Mouse (Mus musculus) lung, embryonic 14.5 days (tissue): ENCODE measurements around the gene Fem1a. TPM values are rescaled to one million over a fixed set of nuclear protein-coding genes. Genes with fewer than 3 reads are reported as not detected.

Experiments
- ATAC-seq: fragments of 200-750 bp; cut with Nextera tagmentation; 2 replicates; pipeline ENCODE4 v1.8.0; 2017; ENCODE audit warnings: mild to moderate bottlenecking, moderate TSS enrichment, moderate library complexity; ENCODE audit not compliant: insufficient read depth
- DNase-seq: peaks from one replicate; pipeline ENCODE4 v3.0.0-alpha.2; 2015
- H3K27ac ChIP-seq: fragments of 300-500 bp; sonication (generic); 2 replicates; pipeline ENCODE4 v1.5.1; 2014; ENCODE audit warnings: low read depth, mild to moderate bottlenecking, moderate library complexity
- H3K27me3 ChIP-seq: fragments of 300-500 bp; sonication (generic); 2 replicates; pipeline ENCODE4 v1.6.1; 2014; ENCODE audit warnings: low read length, control low read depth; ENCODE audit not compliant: insufficient read depth
- H3K36me3 ChIP-seq: fragments of 300-500 bp; sonication (generic); 2 replicates; pipeline ENCODE4 v1.6.1; 2014; ENCODE audit warnings: control low read depth; ENCODE audit not compliant: insufficient read depth
- H3K4me1 ChIP-seq: fragments of 300-500 bp; sonication (generic); 2 replicates; pipeline ENCODE4 v1.6.1; 2014; ENCODE audit warnings: antibody characterized with exemption, control low read depth; ENCODE audit not compliant: insufficient read depth
- H3K4me2 ChIP-seq: fragments of 300-500 bp; sonication (generic); 2 replicates; pipeline ENCODE4 v1.6.1; 2014; ENCODE audit warnings: mild to moderate bottlenecking
- H3K4me3 ChIP-seq: fragments of 300-500 bp; sonication (generic); 2 replicates; pipeline ENCODE4 v1.5.1; 2014; ENCODE audit warnings: low read depth, low read length
- H3K9ac ChIP-seq: fragments of 300-500 bp; sonication (generic); 2 replicates; pipeline ENCODE4 v1.6.1; 2014
- H3K9me3 ChIP-seq: fragments of 300-500 bp; sonication (generic); 2 replicates; pipeline ENCODE4 v1.6.1; 2016; ENCODE audit warnings: low read depth, low read length, control low read depth
- CTCF ChIP-seq: IDR thresholded peaks from 2 replicates; pipeline ENCODE4 v1.5.1; 2016; ENCODE audit warnings: antibody characterized with exemption, low read depth
- WGBS: fragments of 180-500 bp; shearing (Covaris S2); extraction: QIAGEN DNeasy Blood & Tissue Kit; methylation state at CpG from one replicate; pipeline ENCODE4 v1.1.7; 2014; 5-methylcytosine and 5-hydroxymethylcytosine counted together
- polyA plus RNA-seq: library from polyadenylated mRNA; unstranded; fragments of >200 nt; fragmentation: Nextera tagmentation; extraction: Ambion mirVana; gene quantifications from 2 replicates; pipeline ENCODE4 v1.2.1, GENCODE M21; 2014

Fem1a gene
- polyA plus RNA-seq, 1 experiment from 2014 or later, result 15.4 TPM

GRCm38 (mm10) chr17:56217670-56218069 lies 38.9 kb upstream of the Fem1a start:
- Histone ChIP-seq H3K36me3 (0 out of 2 replicates have a peak, but pooled peaks cover 7% of the 10 kb centered on the region), H3K9me3 (no peaks in the 10 kb centered on the region), H3K4me1 (peaks cover 11% of the 10 kb centered on the region; the same call in 1 of the 2 replicates), H3K27me3 (no peaks in the 10 kb centered on the region), H3K4me2 (peak overlapping the region; percentile 88), H3K9ac (peak overlapping the region; percentile 81), H3K4me3 (peak overlapping the region; percentile 82), H3K27ac (no peak overlapping the region)
- TF ChIP-seq CTCF, result no peak
- DNase-seq, result no peak
- no peak for ATAC-seq
- WGBS, result 66% methylated on average over 13 of the region's 13 CpGs

- ATAC-seq, result peak; percentile 100
- Histone ChIP-seq H3K36me3 (0 out of 2 replicates have a peak, but pooled peaks cover 3% of the 10 kb centered on the region), H3K27me3 (no peaks in the 10 kb centered on the region), H3K4me1 (peaks cover 11% of the 10 kb centered on the region; the same call in 1 of the 2 replicates), H3K4me3 (peak within 1 kb of the TSS; percentile 82), H3K27ac (peak within 1 kb of the TSS; percentile 88), H3K9me3 (no peaks in the 10 kb centered on the region), H3K4me2 (peak within 1 kb of the TSS; percentile 88), H3K9ac (peak within 1 kb of the TSS; percentile 81)
- WGBS, result 2% methylated on average over 77 of the region's 78 CpGs
- peak; percentile 96 for DNase-seq
- peak; percentile 45 for TF ChIP-seq CTCF
Observed at GRCm38 (mm10) chr17:56218377-56219191, 38.0 kb upstream of the Fem1a start, which contains the start of gene Dpp9. Gene Dpp9 (minus strand): TSS chr17:56218905.

GRCm38 (mm10) chr17:56219251-56219650 lies 37.4 kb upstream of the Fem1a start:
- peak overlapping the region; percentile 88 for H3K4me2 ChIP-seq
- ATAC-seq (no peak), DNase-seq (no peak)
- H3K27me3 ChIP-seq, result no peaks in the 10 kb centered on the region
- peak overlapping the region; percentile 81 for H3K9ac ChIP-seq
- TF ChIP-seq CTCF, result no peak
- H3K27ac ChIP-seq, result peak overlapping the region; percentile 69
- H3K36me3 ChIP-seq, result 0 out of 2 replicates have a peak, but pooled peaks cover 3% of the 10 kb centered on the region
- H3K4me1 ChIP-seq, result peaks cover 11% of the 10 kb centered on the region; the same call in 1 of the 2 replicates
- no peaks in the 10 kb centered on the region for H3K9me3 ChIP-seq
- H3K4me3 ChIP-seq, result peak overlapping the region; percentile 82
- 42% methylated on average over 12 of the region's 12 CpGs for WGBS

GRCm38 (mm10) chr17:56219805-56220204 lies 36.8 kb upstream of the Fem1a start:
- Histone ChIP-seq H3K4me3 (no peak overlapping the region), H3K27me3 (no peaks in the 10 kb centered on the region), H3K36me3 (0 out of 2 replicates have a peak, but pooled peaks cover 3% of the 10 kb centered on the region), H3K4me1 (peaks cover 11% of the 10 kb centered on the region; the same call in 1 of the 2 replicates), H3K4me2 (no peak overlapping the region), H3K27ac (no peak overlapping the region), H3K9me3 (no peaks in the 10 kb centered on the region), H3K9ac (no peak overlapping the region)
- no peak for TF ChIP-seq CTCF
- DNase-seq (peak; percentile 34), ATAC-seq (no peak)
- 40% methylated on average over 3 of the region's 3 CpGs for WGBS

GRCm38 (mm10) chr17:56224916-56225315 lies 31.7 kb upstream of the Fem1a start:
- no peak for DNase-seq
- no peaks in the 10 kb centered on the region for H3K36me3 ChIP-seq
- no peak for ATAC-seq

GRCm38 (mm10) chr17:56226566-56226965 lies 30.0 kb upstream of the Fem1a start:
- DNase-seq, result no peak
- Histone ChIP-seq H3K9ac (no peak overlapping the region), H3K4me3 (no peak overlapping the region), H3K9me3 (no peaks in the 10 kb centered on the region), H3K27me3 (no peaks in the 10 kb centered on the region), H3K36me3 (no peaks in the 10 kb centered on the region), H3K4me2 (no peak overlapping the region), H3K4me1 (no peaks in the 10 kb centered on the region), H3K27ac (no peak overlapping the region)
- ATAC-seq, result no peak
- WGBS, result 72% methylated on average over 3 of the region's 3 CpGs
- no peak for TF ChIP-seq CTCF

More at GRCm38 (mm10) chr17:56224916-56225315, 31.7 kb upstream of the Fem1a start:
- TF ChIP-seq CTCF, result no peak
- H3K9me3 ChIP-seq, result no peaks in the 10 kb centered on the region
- H3K27me3 ChIP-seq, result no peaks in the 10 kb centered on the region
- H3K4me1 ChIP-seq, result no peaks in the 10 kb centered on the region
- H3K4me3 ChIP-seq, result no peak overlapping the region
- no peak overlapping the region for H3K27ac ChIP-seq
- WGBS, result 45% methylated on average over 1 of the region's 1 CpGs
- H3K4me2 ChIP-seq, result no peak overlapping the region
- no peak overlapping the region for H3K9ac ChIP-seq

GRCm38 (mm10) chr17:56229943-56230342 lies 26.7 kb upstream of the Fem1a start:
- Histone ChIP-seq H3K9me3 (no peaks in the 10 kb centered on the region), H3K27me3 (no peaks in the 10 kb centered on the region), H3K4me1 (no peaks in the 10 kb centered on the region; the same call in 1 of the 2 replicates), H3K27ac (no peak overlapping the region), H3K4me3 (no peak overlapping the region), H3K36me3 (no peaks in the 10 kb centered on the region), H3K4me2 (no peak overlapping the region), H3K9ac (no peak overlapping the region)
- ATAC-seq, result no peak
- TF ChIP-seq CTCF, result no peak
- 52% methylated on average over 10 of the region's 10 CpGs for WGBS
- no peak for DNase-seq
